Mouse (Mus musculus) forelimb bud, embryonic 11.5 days (tissue): ENCODE results near the gene Stt3a.

Experiments
- DNase-seq: peaks from one replicate; pipeline ENCODE4 v3.0.0-alpha.2; 2012; ENCODE audit warnings: low read depth, low spot score

Gene Stt3a

DNA sequence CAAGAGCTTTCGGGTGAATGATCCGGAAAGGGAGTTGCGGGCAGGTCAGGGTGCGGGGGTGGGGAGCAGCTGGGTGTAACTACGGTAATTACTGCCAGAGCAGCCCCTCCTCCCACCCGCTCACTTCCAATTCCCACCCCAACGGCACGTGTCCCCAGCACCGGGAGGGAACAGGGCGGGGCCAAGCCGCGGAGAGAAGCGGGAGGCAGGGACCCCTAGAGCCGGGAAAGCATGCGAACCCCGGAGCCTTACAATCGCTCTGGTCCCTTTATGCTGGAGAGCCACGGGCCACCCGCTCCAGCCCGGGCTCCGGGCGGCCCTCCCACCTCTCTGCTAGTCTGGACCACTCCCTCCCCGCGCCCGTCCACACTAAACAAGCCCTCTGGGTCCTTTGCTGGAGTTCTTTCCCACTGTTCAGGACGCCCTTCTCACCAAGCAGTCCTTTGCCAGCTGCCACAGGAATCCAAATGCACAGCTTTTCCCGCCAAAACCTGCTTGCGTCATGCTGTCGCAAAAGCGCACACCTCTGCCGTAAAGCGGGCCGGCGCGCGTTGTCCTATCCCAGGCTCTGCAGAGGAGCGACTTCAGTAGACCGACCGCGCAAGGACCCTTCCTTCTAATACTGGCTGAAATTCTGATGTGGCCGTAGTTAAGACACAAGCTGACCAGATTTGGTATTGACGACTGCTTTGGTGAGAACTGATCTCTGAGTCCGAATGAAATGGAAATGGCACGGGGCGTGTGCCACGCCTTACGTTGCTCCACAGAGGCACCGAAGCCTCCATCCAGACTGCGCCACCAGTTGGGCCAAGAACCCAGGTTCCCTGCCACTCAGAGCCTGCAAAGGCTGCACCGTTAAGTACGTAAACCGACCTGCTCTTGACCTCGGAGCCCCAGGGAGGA is 41.1 kb downstream of the Stt3a start:
- peak; percentile 95 for DNase-seq

DNA sequence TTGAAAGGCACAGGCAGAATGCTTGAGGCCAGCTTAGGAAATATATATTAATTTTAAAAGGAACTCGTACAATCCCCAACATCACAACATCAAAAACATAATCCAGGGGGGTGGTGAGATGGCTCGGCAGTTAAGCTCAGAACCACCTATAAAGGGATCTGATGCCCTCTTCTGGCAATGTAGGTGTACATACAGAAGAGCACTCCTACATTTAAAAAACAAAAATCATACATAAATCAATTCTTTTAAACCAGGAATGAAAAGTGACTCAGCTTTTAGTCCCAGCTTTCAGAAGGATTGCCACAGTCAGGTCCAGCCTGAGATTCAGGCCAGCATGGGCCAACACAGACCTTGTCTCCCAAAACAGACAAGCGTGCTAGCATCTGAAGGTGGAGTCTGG is 50.9 kb downstream of the Stt3a start:
- no peak for DNase-seq

DNA sequence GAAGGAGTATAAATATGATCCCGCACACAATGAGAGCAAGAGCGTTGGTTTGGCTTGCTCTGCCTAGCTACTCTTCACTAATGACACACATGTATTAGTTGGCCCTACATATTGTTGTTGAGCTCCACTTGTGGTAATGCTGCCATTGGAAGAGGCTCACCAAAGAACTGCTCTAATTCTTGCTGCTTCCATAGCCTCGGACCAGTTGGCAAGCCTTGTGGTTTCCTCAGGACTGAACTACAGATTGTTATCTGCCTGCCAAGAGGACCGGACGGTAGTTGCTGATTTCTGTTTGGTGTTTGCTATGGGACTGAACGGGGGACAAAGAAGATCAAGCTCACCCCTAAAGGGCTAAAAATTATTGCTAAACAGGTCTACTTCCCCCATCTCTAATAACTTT is 60.2 kb downstream of the Stt3a start:
- no peak for DNase-seq

GRCm38 (mm10) chr9:36705923-36706322 is 61.6 kb downstream of the Stt3a start:
- no peak for DNase-seq

DNA sequence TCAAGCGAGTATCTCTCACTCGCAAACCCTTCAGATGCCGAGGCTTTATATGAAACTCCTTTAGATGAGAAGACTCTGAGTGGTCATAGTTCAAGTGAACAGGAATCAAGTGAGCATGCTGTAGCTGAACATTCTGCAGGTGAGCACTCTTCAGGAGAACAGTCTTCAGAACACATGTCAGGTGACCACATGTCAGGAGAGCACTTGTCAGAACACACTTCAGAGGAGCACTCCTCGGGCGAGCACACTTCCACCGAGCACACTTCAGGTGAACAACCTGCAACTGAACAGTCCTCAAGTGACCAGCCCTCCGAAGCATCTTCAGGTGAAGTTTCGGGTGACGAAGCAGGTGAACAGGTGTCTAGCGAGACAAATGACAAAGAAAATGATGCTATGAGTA is 73.2 kb downstream of the Stt3a start:
- no peak for DNase-seq

GRCm38 (mm10) chr9:36692920-36693319 is 74.6 kb downstream of the Stt3a start, which contains the start of gene Acrv1:
Gene Acrv1 (plus strand): TSS chr9:36693220.
- no peak for DNase-seq

DNA sequence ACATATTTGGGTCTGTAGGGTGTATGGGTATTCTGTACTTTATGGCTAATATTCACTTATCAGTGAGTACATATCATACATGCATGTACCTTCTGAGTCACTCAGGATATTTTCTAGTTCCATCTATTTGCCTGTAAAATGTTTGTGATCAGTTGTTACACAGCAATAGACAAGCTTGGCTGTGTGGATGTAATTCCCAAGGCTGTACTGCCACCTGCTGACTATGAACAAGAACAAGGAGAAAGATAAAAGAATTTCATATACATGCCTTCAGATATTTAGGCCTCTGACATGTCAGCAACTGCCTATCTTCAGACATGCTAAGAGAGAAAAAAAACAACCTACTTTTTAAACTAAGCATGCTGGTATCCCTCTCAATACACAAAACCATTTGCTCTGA is 80.2 kb downstream of the Stt3a start:
- DNase-seq = peak; percentile 29

DNA sequence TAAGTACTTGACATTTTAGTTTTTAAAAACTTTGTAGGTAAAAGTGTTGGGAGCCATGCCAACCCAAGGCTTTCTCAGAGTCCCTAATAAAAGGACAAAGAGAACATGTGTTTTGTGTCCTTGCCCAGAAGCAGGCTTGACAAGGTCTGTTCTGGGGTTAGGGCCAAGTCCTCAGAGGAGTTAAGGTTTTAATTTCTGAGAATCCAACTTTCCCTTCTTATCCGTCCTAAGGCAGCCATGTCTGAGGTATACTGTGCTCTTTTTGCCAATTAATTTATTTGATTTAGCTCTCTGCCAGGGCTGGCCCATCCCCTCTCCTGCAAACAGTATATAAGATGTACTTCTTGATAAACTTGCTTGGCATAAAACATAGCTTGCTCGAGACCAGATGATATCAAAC is 86.1 kb downstream of the Stt3a start:
- DNase-seq = no peak
